Mouse (Mus musculus) monocyte, adult 2 months (primary cell): ENCODE data around the gene Sbk2.

ENCODE experiments used
- DNase-seq, 2 experiments: peaks; one replicate each; pipeline ENCODE4 v3.0.0; 2022; ENCODE audit warnings: low spot score in 2 of 2, low read depth in 1 of 2

Sbk2 gene

DNA sequence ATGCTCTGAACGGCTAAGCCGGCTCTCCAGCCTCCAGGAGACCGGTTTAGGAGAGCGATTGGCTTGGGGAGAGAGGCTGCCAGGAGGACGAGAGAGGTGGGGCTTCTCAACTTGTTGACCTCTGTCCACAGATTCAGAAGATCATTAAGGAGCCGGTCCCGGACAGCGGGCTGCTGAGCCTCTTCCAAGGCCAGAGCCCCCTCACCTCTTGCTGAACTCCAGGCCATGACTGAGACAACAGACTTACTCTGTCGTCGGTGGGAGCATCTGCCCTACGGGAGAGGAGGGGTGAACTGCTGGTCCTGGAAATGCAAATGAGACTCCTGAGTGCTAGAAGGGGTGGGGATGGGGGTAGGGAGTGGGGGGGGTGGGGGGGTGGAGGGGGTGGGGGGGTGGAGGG lies 69.0 kb downstream of the Sbk2 start:
- DNase-seq: no peak
